Mouse (Mus musculus): Measurements from ENCODE around the gene Stat5b.

- no peak for TF ChIP-seq CTCF (IDR thresholded peaks at IDR 0.05; ENCODE audit: control insufficient read depth, insufficient read depth, low read length)
- TF ChIP-seq POLR2A (IDR thresholded peaks at IDR 0.05; ENCODE audit: borderline replicate concordance, control insufficient read depth, low read depth, low read length): no peak
Measured at GRCm38 (mm10) chr11:100831396-100831795, 19.1 kb downstream of the Stat5b start.
